In the genomic region with DNA sequence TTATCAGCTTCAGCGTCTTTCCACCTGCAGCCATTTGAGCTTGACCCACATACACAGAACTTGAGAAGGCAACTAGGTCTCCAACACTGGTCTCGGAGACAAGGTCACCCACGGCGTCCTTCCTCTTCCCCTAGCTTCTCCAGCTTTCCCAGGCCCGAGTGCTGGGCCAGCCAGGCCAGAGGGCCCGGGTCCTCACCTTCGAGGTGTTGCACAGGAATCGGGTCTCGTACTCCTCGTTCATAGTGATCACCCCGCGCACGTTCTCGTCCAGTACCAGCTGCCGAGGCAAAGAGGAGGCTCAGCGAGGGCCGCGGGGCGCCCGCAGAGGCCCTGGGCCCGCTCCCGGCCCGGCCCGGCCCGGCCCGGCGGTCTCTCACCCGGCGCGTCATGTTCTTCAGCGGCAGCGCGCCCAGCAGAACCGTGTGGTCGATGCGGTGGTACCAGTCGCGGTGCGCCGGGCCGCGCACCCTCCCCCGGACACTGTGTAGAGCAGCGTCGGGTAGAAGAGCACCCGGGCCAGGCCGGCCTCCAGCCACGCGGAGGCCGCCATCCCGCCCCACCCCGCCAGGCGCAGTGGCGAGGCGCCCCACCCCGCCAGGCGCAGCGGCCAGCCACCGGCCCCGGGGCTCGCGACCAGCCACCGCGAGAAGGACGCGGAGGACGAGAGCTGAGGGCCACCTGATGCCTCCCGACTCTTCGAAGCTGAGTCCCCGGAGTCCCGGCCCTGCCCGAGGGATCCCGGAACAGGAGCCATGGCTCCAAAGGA, we compare ENCODE assay signal across 8 mouse cellular contexts. TPM values are rescaled to one million over a fixed set of nuclear protein-coding genes. Genes with fewer than 3 reads are reported as not detected.
A peak's percentile ranks its signal among the peaks of the same experiment; 100 is the strongest.
DNase-seq lines count a peak whose midpoint lies in the region; ATAC-seq and TF ChIP-seq lines count a peak whose summit lies in the region.

No protein-coding gene starts in this region.

- TF ChIP-seq POLR2A in heart, adult 2 months (IDR thresholded peaks at IDR 0.05; ENCODE audit: insufficient read depth, low read depth, low read length) = peak; percentile 49; the same call in 1 of the 2 replicates
- no peak for TF ChIP-seq POLR2A in kidney, adult 2 months (IDR thresholded peaks at IDR 0.05; ENCODE audit: low read depth, low read length)
- peak; percentile 80 for TF ChIP-seq POLR2A in myocyte (IDR thresholded peaks at IDR 0.05; ENCODE audit: insufficient read length, low read depth)

- peak overlapping the region; percentile 64 for H3K4me3 ChIP-seq in embryonic facial prominence, embryonic 12.5 days
- H3K4me3 ChIP-seq in heart, adult 2 months = peak overlapping the region; percentile 81
- peak overlapping the region; percentile 93 for H3K4me3 ChIP-seq in kidney, adult 2 months (ENCODE audit: insufficient read depth, low read depth, low read length)
- H3K4me3 ChIP-seq in liver, embryonic 12.5 days = peak overlapping the region; percentile 78
- H3K4me3 ChIP-seq in myocyte = peak overlapping the region; percentile 78

- no peaks in the 10 kb centered on the region for H3K9me3 ChIP-seq in embryonic facial prominence, embryonic 12.5 days
- no peaks in the 10 kb centered on the region for H3K9me3 ChIP-seq in liver, embryonic 12.5 days (replicated peaks)

- H3K9ac ChIP-seq in embryonic facial prominence, embryonic 12.5 days = peak overlapping the region; percentile 91
- peak overlapping the region; percentile 97 for H3K9ac ChIP-seq in heart, adult 2 months (ENCODE audit: low read depth, low read length)
- H3K9ac ChIP-seq in liver, embryonic 12.5 days = peak overlapping the region; percentile 96

- H3K79me2 ChIP-seq in heart, adult 2 months (replicated peaks; ENCODE audit: control insufficient read depth, insufficient read depth, low read length) = no peaks in the 10 kb centered on the region; the same call in 1 of the 2 replicates
- peaks cover 43% of the 10 kb centered on the region for H3K79me2 ChIP-seq in myocyte (ENCODE audit: control insufficient read depth, insufficient read depth)

- peaks cover 13% of the 10 kb centered on the region for H3K36me3 ChIP-seq in embryonic facial prominence, embryonic 12.5 days
- H3K36me3 ChIP-seq in heart, adult 2 months (ENCODE audit: control insufficient read depth, insufficient read depth, low read length) = peaks cover 7% of the 10 kb centered on the region
- no peaks in the 10 kb centered on the region; the same call in 1 of the 2 replicates for H3K36me3 ChIP-seq in kidney, adult 2 months (ENCODE audit: control insufficient read depth, insufficient read depth, low read length)
- H3K36me3 ChIP-seq in liver, embryonic 12.5 days = peaks cover 31% of the 10 kb centered on the region
- peaks cover 5% of the 10 kb centered on the region for H3K36me3 ChIP-seq in myocyte (ENCODE audit: control insufficient read depth, insufficient read depth)
- H3K36me3 ChIP-seq in splenic B cell, adult 2 months (ENCODE audit: control insufficient read depth, insufficient read depth, low read length, poor library complexity, severe bottlenecking) = peaks cover 4% of the 10 kb centered on the region; the same call in 1 of the 2 replicates

- H3K27me3 ChIP-seq in embryonic facial prominence, embryonic 12.5 days = no peaks in the 10 kb centered on the region
- no peaks in the 10 kb centered on the region for H3K27me3 ChIP-seq in heart, adult 2 months (ENCODE audit: control insufficient read depth, insufficient read depth, low read length)
- no peaks in the 10 kb centered on the region for H3K27me3 ChIP-seq in kidney, adult 2 months (replicated peaks; ENCODE audit: control insufficient read depth, insufficient read depth, low read length)
- no peaks in the 10 kb centered on the region for H3K27me3 ChIP-seq in liver, embryonic 12.5 days (replicated peaks)
- H3K27me3 ChIP-seq in myocyte (ENCODE audit: control insufficient read depth, insufficient read depth, insufficient read length) = no peaks in the 10 kb centered on the region
- no peaks in the 10 kb centered on the region for H3K27me3 ChIP-seq in splenic B cell, adult 2 months (ENCODE audit: control insufficient read depth, insufficient read depth, low read length, poor library complexity, severe bottlenecking)

- H3K4me2 ChIP-seq in embryonic facial prominence, embryonic 12.5 days (replicated peaks) = peak overlapping the region; percentile 81
- peak overlapping the region; percentile 97 for H3K4me2 ChIP-seq in liver, embryonic 12.5 days
- H3K4me2 ChIP-seq in myocyte (ENCODE audit: low read depth) = peak overlapping the region; percentile 97

- intact Hi-C loops in heart, adult 2 months (cut with DNase I) = loop anchor here (1.0 to 5.0 kb wide), 2 partner anchors 12 to 135 kb away; a partner anchor contains a TSS

- peak overlapping the region; percentile 89 for H3K27ac ChIP-seq in embryonic facial prominence, embryonic 12.5 days
- H3K27ac ChIP-seq in heart, adult 2 months = peak overlapping the region; percentile 96
- peak overlapping the region; percentile 96 for H3K27ac ChIP-seq in kidney, adult 2 months (ENCODE audit: insufficient read depth, low read depth, low read length)
- peak overlapping the region; percentile 90 for H3K27ac ChIP-seq in liver, embryonic 12.5 days

- no peak for TF ChIP-seq EP300 in heart, adult 2 months (IDR thresholded peaks at IDR 0.05; ENCODE audit: insufficient read depth, low read depth, low read length)

- peak; percentile 83 for ATAC-seq in embryonic facial prominence, embryonic 12.5 days (ENCODE audit: insufficient number of reproducible peaks, insufficient read depth, low FRiP score, low TSS enrichment)
- ATAC-seq in liver, embryonic 12.5 days = peak; percentile 90

- peaks cover 12% of the 10 kb centered on the region for H3K4me1 ChIP-seq in embryonic facial prominence, embryonic 12.5 days
- H3K4me1 ChIP-seq in heart, adult 2 months (ENCODE audit: control insufficient read depth, insufficient read depth, low read length) = peaks cover 8% of the 10 kb centered on the region
- H3K4me1 ChIP-seq in kidney, adult 2 months (ENCODE audit: control insufficient read depth, insufficient read depth, low read length) = peaks cover 20% of the 10 kb centered on the region
- peaks cover 36% of the 10 kb centered on the region for H3K4me1 ChIP-seq in liver, embryonic 12.5 days

- WGBS in embryonic facial prominence, embryonic 12.5 days = under 1% methylated on average over 72 of the region's 73 CpGs
- under 1% methylated on average over 68 of the region's 73 CpGs for WGBS in heart, adult 2 months
- WGBS in kidney, adult 2 months = under 1% methylated on average over 73 of the region's 73 CpGs
- 1% methylated on average over 73 of the region's 73 CpGs for WGBS in liver, embryonic 12.5 days (ENCODE audit: insufficient replicate concordance)

- DNase-seq in 416B (ENCODE audit: low read depth) = peak; percentile 61
- DNase-seq in adrenal gland, postnatal 36 days = peak; percentile 79 to 90
- peak; percentile 87 to 88 for DNase-seq in heart, adult 2 months
- peak; percentile 77 for DNase-seq in kidney, adult 2 months
- peak; percentile 62 for DNase-seq in splenic B cell, adult 2 months (ENCODE audit: low read depth, low spot score)

- TF ChIP-seq CTCF in heart, adult 2 months (IDR thresholded peaks at IDR 0.05) = peak; percentile 52
- no peak for TF ChIP-seq CTCF in kidney, adult 2 months (conservative IDR thresholded peaks at IDR 0.05; ENCODE audit: insufficient read depth, insufficient read length, low read depth, low read length)

- peak overlapping the region; percentile 76 for H3ac ChIP-seq in myocyte (ENCODE audit: control insufficient read depth, insufficient read length)

TF ChIP-seq in myocyte, 11 proteins besides CTCF, POLR2A, EP300 and RAD21:
- no peak for TF ChIP-seq TCF3 (IDR thresholded peaks at IDR 0.05; ENCODE audit: insufficient read length, low read depth)
- peak; percentile 23 for TF ChIP-seq POLR2AphosphoS2 (IDR thresholded peaks at IDR 0.05; ENCODE audit: insufficient read length, low read depth)
- TF ChIP-seq MAX (IDR thresholded peaks at IDR 0.05; ENCODE audit: low read depth) = no peak
- TF ChIP-seq MYOD1 (IDR thresholded peaks at IDR 0.05; ENCODE audit: control insufficient read depth in 1 of 3, insufficient read length in 2 of 3, low read depth in 2 of 3) = peak in 1 of 3 experiments; percentile 32
TF ChIP-seq in myocyte: peak in this region for 2.

RNA-seq across cellular contexts. Expression of a gene that starts 12.8 kb away (rescaled TPM):
- 100 to 1,000 TPM; 365 to 412 TPM for total RNA-seq in adrenal gland, postnatal 36 days (2021)
- polyA plus RNA-seq in embryonic facial prominence, embryonic 12.5 days (2016; fragmentation: Nextera tagmentation; extraction: Ambion mirVana) = 208 and 212 TPM in 2 replicates
- total RNA-seq in heart, adult 2 months (2021) = 100 to 1,000 TPM; 770 to 910 TPM
- 596 and 1,142 TPM in 2 replicates for polyA plus RNA-seq in heart, adult 2 months (2012; rRNA removed)
- polyA plus RNA-seq in kidney, adult 2 months (2012; rRNA removed) = 344 and 416 TPM in 2 replicates
- polyA plus RNA-seq in liver, embryonic 12.5 days (2016; fragmentation: Nextera tagmentation; extraction: Ambion mirVana) = 171 and 177 TPM in 2 replicates
- polyA plus RNA-seq in myocyte (2012; fragmentation: generic; extraction: Trizol) = 268 TPM

RNA-seq across cellular contexts. Expression of a gene that starts 12.9 kb away (rescaled TPM):
- total RNA-seq in adrenal gland, postnatal 36 days (2021) = 10 to 100 TPM; 32.4 to 37.5 TPM
- 51.1 and 53.7 TPM in 2 replicates for polyA plus RNA-seq in embryonic facial prominence, embryonic 12.5 days (2016; fragmentation: Nextera tagmentation; extraction: Ambion mirVana)
- total RNA-seq in heart, adult 2 months (2021) = 10 to 100 TPM; 20.6 to 23.4 TPM
- polyA plus RNA-seq in heart, adult 2 months (2012; rRNA removed) = 14.0 and 23.3 TPM in 2 replicates
- polyA plus RNA-seq in kidney, adult 2 months (2012; rRNA removed) = 18.8 and 19.0 TPM in 2 replicates
- 22.6 and 26.0 TPM in 2 replicates for polyA plus RNA-seq in liver, embryonic 12.5 days (2016; fragmentation: Nextera tagmentation; extraction: Ambion mirVana)
- 11.9 TPM for polyA plus RNA-seq in myocyte (2012; fragmentation: generic; extraction: Trizol)

RNA-seq across cellular contexts. Expression of a gene that starts 22.8 kb away (rescaled TPM):
- 100 to 1,000 TPM in 1 of 2 experiments, 10 to 100 TPM in 1; 92.7 to 101 TPM for total RNA-seq in adrenal gland, postnatal 36 days (2021)
- 113 and 116 TPM in 2 replicates for polyA plus RNA-seq in embryonic facial prominence, embryonic 12.5 days (2016; fragmentation: Nextera tagmentation; extraction: Ambion mirVana)
- total RNA-seq in heart, adult 2 months (2021) = 10 to 100 TPM; 69.2 to 77.7 TPM
- 39.2 and 74.0 TPM in 2 replicates for polyA plus RNA-seq in heart, adult 2 months (2012; rRNA removed)
- 40.5 and 40.6 TPM in 2 replicates for polyA plus RNA-seq in kidney, adult 2 months (2012; rRNA removed)
- 79.4 and 81.3 TPM in 2 replicates for polyA plus RNA-seq in liver, embryonic 12.5 days (2016; fragmentation: Nextera tagmentation; extraction: Ambion mirVana)
- polyA plus RNA-seq in myocyte (2012; fragmentation: generic; extraction: Trizol) = 27.1 TPM

RNA-seq across cellular contexts. Expression of a gene that starts 31.8 kb away (rescaled TPM):
- total RNA-seq in adrenal gland, postnatal 36 days (2021) = 1 to 10 TPM in 1 of 2 experiments, under 1 TPM in 1; 0.56 to 1.1 TPM
- polyA plus RNA-seq in embryonic facial prominence, embryonic 12.5 days (2016; fragmentation: Nextera tagmentation; extraction: Ambion mirVana) = 21.8 and 25.9 TPM in 2 replicates
- 1 to 10 TPM; 4.2 to 4.4 TPM for total RNA-seq in heart, adult 2 months (2021)
- polyA plus RNA-seq in heart, adult 2 months (2012; rRNA removed) = 6.4 and 8.4 TPM in 2 replicates
- polyA plus RNA-seq in kidney, adult 2 months (2012; rRNA removed) = 9.9 and 11.1 TPM in 2 replicates
- 6.6 and 7.3 TPM in 2 replicates for polyA plus RNA-seq in liver, embryonic 12.5 days (2016; fragmentation: Nextera tagmentation; extraction: Ambion mirVana)
- polyA plus RNA-seq in myocyte (2012; fragmentation: generic; extraction: Trizol) = 0.04 TPM

Comparison
In these comparisons a context has a peak if more than half of its experiments do, and no peak if none do; other contexts are left out.
1. Peak in every context shown above with its lines: DNase-seq, ATAC-seq, H3K4me3 ChIP-seq and H3K27ac ChIP-seq.